Mouse (Mus musculus) liver, embryonic 13.5 days (tissue): ENCODE data around the gene Lrrc15. TPM values are rescaled to one million over a fixed set of nuclear protein-coding genes. Genes with fewer than 3 reads are reported as not detected.

Experiments used
- ATAC-seq: fragments of 200-750 bp; cut with Nextera tagmentation; 2 replicates; pipeline ENCODE4 v1.8.0; 2017; ENCODE audit warnings: low read depth, mild to moderate bottlenecking, moderate number of reproducible peaks, moderate library complexity
- DNase-seq: peaks from one replicate; pipeline ENCODE4 v3.0.0; 2022
- H3K27ac ChIP-seq: fragments of 300-500 bp; sonication (generic); 2 replicates; pipeline ENCODE4 v1.5.1; 2015; ENCODE audit warnings: moderate library complexity, mild to moderate bottlenecking, inconsistent platforms
- H3K27me3 ChIP-seq: fragments of 300-500 bp; sonication (generic); 2 replicates; pipeline ENCODE4 v1.6.1; 2015; ENCODE audit warnings: mild to moderate bottlenecking, inconsistent platforms
- H3K36me3 ChIP-seq: fragments of 300-500 bp; sonication (generic); 2 replicates; pipeline ENCODE4 v1.6.1; 2015; ENCODE audit warnings: mild to moderate bottlenecking, inconsistent platforms
- H3K4me1 ChIP-seq: fragments of 300-500 bp; sonication (generic); replicated peaks from 2 replicates; pipeline ENCODE4 v1.6.1; 2015; ENCODE audit warnings: inconsistent platforms
- H3K4me2 ChIP-seq: fragments of 300-500 bp; sonication (generic); 2 replicates; pipeline ENCODE4 v1.6.1; 2015; ENCODE audit warnings: inconsistent platforms, mild to moderate bottlenecking, moderate library complexity
- H3K4me3 ChIP-seq: fragments of 300-500 bp; sonication (generic); replicated peaks from 2 replicates; pipeline ENCODE4 v1.5.1; 2015; ENCODE audit warnings: mild to moderate bottlenecking, inconsistent platforms
- H3K9ac ChIP-seq: fragments of 300-500 bp; sonication (generic); 2 replicates; pipeline ENCODE4 v1.6.1; 2015; ENCODE audit warnings: mild to moderate bottlenecking, inconsistent platforms
- H3K9me3 ChIP-seq: fragments of 300-500 bp; sonication (generic); replicated peaks from 2 replicates; pipeline ENCODE4 v1.6.1; 2016; ENCODE audit warnings: inconsistent platforms
- WGBS: fragments of 180-500 bp; shearing (Covaris S2); methylation state at CpG from one replicate; pipeline ENCODE4 v1.1.7; 2015; ENCODE audit not compliant: insufficient replicate concordance; 5-methylcytosine and 5-hydroxymethylcytosine counted together
- polyA plus RNA-seq: library from polyadenylated mRNA; unstranded; fragments of >200 nt; fragmentation: Nextera tagmentation; extraction: Ambion mirVana; gene quantifications from 2 replicates; pipeline ENCODE4 v1.2.1, GENCODE M21; 2015

Lrrc15 gene
- polyA plus RNA-seq, 1 experiment from 2014 or later: not detected

DNA sequence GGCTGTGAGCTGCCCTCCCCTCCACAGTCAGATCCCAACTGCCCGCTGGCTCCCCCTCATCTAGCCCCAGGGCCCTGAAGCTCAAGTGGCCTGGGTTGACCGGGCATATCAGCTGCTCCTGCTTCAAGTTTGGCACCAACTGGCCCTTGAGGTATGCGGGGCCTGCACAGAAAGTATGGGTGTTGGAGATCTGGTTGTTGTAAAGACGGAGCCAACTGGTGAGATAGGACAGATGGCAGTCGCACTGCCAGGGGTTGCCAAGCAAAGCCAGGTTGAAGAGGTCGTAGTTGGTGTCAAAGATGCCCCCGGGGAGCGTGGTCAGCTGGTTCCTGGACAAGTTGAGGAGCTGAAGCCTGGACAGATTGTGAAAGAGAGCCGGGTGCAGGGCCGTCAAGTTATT is 23.6 kb downstream of the Lrrc15 start:
- DNase-seq: no peak
- Histone ChIP-seq H3K36me3 (0 out of 2 replicates have a peak, but pooled peaks cover 3% of the 10 kb centered on the region), H3K4me1 (peaks cover 19% of the 10 kb centered on the region), H3K4me3 (no peak overlapping the region), H3K27ac (no peak overlapping the region), H3K4me2 (no peak overlapping the region), H3K9me3 (no peaks in the 10 kb centered on the region), H3K9ac (no peak overlapping the region), H3K27me3 (no peaks in the 10 kb centered on the region)
- 70% methylated on average over 10 of the region's 10 CpGs for WGBS
- no peak for ATAC-seq

GRCm38 (mm10) chr16:30258441-30258840 is 24.6 kb downstream of the Lrrc15 start:
- no peak for DNase-seq
- H3K9ac ChIP-seq: no peak overlapping the region
- no peak for ATAC-seq

DNA sequence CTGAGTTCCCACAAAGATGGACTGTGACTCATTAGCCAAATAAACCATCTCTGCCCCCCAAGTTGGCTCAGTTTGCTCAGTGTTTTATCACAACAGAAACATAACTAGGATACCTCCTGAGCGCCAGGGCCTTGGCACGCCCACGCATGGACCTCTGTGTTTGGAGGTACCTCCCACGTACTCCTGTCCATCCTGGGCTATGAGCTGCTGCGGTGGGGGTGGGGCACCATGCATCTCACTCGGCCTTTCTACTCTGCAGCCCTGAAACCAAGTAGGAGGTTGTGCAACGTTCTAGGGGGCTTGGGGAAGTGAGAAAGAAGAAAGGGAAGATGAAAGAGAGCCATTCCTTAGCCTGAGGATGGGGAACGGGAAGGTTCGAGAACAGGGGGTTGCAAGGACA is 25.3 kb downstream of the Lrrc15 start:
- WGBS: 30% methylated on average over 9 of the region's 9 CpGs
- ATAC-seq (no peak), DNase-seq (no peak)
- 0 out of 2 replicates have a peak, but pooled peaks cover 3% of the 10 kb centered on the region for H3K36me3 ChIP-seq
- H3K4me2 ChIP-seq: no peak overlapping the region
- H3K27me3 ChIP-seq: no peaks in the 10 kb centered on the region
- no peak overlapping the region for H3K27ac ChIP-seq
- no peak overlapping the region for H3K4me3 ChIP-seq
- no peaks in the 10 kb centered on the region for H3K9me3 ChIP-seq
- peaks cover 22% of the 10 kb centered on the region for H3K4me1 ChIP-seq
- no peak overlapping the region for H3K9ac ChIP-seq

More at GRCm38 (mm10) chr16:30258441-30258840, 24.6 kb downstream of the Lrrc15 start:
- 66% methylated on average over 7 of the region's 7 CpGs for WGBS
- Histone ChIP-seq H3K4me2 (no peak overlapping the region), H3K36me3 (0 out of 2 replicates have a peak, but pooled peaks cover 3% of the 10 kb centered on the region), H3K4me3 (no peak overlapping the region), H3K27me3 (no peaks in the 10 kb centered on the region), H3K9me3 (no peaks in the 10 kb centered on the region), H3K4me1 (peaks cover 21% of the 10 kb centered on the region), H3K27ac (no peak overlapping the region)

DNA sequence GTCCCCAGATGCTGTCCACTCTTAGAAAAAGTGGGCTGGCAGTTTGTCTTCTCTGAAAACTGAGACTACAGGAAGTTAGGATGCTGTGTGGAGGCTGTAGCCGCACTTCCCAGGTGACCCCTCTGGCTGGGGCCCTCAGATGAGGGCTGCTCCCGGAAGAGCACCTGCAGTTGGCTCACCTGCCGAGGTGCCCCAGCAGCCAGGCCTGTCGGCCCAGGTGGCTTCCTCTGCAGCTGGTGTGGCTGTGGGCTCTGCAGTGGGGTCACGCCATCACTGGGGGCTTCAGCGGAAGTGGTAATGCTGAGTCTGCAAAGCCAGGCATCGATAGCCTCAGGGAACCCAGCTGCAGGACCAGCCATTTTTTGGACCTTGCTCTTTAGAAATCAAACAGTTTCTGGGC is 28.0 kb downstream of the Lrrc15 start:
- no peak for DNase-seq
- Histone ChIP-seq H3K4me2 (no peak overlapping the region), H3K9me3 (no peaks in the 10 kb centered on the region), H3K9ac (no peak overlapping the region), H3K27ac (no peak overlapping the region), H3K4me1 (peaks cover 28% of the 10 kb centered on the region), H3K27me3 (peaks cover 6% of the 10 kb centered on the region; the same call in 1 of the 2 replicates), H3K36me3 (0 out of 2 replicates have a peak, but pooled peaks cover 3% of the 10 kb centered on the region), H3K4me3 (no peak overlapping the region)
- no peak for ATAC-seq
- WGBS: 53% methylated on average over 7 of the region's 7 CpGs

GRCm38 (mm10) chr16:30253900-30254299 is 29.2 kb downstream of the Lrrc15 start:
- 63% methylated on average over 9 of the region's 9 CpGs for WGBS
- H3K4me2 ChIP-seq: no peak overlapping the region
- no peak for ATAC-seq
- H3K27me3 ChIP-seq: peaks cover 9% of the 10 kb centered on the region; the same call in 1 of the 2 replicates
- no peaks in the 10 kb centered on the region for H3K36me3 ChIP-seq
- H3K4me3 ChIP-seq: no peak overlapping the region
- DNase-seq: no peak
- peaks cover 33% of the 10 kb centered on the region for H3K4me1 ChIP-seq
- H3K9me3 ChIP-seq: no peaks in the 10 kb centered on the region
- H3K27ac ChIP-seq: no peak overlapping the region
- H3K9ac ChIP-seq: no peak overlapping the region

GRCm38 (mm10) chr16:30253374-30253773 is 29.7 kb downstream of the Lrrc15 start:
- Histone ChIP-seq H3K4me3 (no peak overlapping the region), H3K27ac (no peak overlapping the region), H3K27me3 (peaks cover 9% of the 10 kb centered on the region; the same call in 1 of the 2 replicates), H3K9ac (no peak overlapping the region), H3K4me2 (no peak overlapping the region), H3K4me1 (peaks cover 31% of the 10 kb centered on the region), H3K9me3 (no peaks in the 10 kb centered on the region), H3K36me3 (no peaks in the 10 kb centered on the region)
- WGBS: 64% methylated on average over 4 of the region's 4 CpGs
- DNase-seq: no peak
- ATAC-seq: no peak

DNA sequence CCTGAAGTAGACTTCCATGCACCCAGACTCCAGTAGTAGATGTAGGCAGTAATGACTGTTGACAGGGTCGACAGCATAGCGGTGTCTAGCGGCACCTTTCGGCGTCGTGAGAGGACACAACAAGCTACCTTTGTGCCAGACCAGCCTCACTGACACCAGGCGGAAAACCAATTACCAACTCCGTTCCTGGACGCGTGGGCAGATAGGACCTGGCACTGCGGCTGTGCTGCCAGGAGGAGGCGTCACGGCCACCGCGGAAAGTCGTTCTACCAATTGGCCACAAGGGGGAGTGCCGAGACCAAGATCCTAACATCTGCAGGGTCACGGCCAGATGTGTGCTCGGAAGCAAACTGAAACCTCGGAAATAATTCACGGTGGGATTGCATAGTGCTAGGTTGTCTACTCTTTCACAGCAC is 31.0 kb downstream of the Lrrc15 start:
- H3K9ac ChIP-seq: peak overlapping the region; percentile 8; the same call in 1 of the 2 replicates
- H3K36me3 ChIP-seq: no peaks in the 10 kb centered on the region
- ATAC-seq: peak; percentile 51; the same call in 1 of the 2 replicates
- H3K9me3 ChIP-seq: no peaks in the 10 kb centered on the region
- peak overlapping the region; percentile 30 for H3K4me3 ChIP-seq
- peak; percentile 66 for DNase-seq
- H3K4me2 ChIP-seq: peak overlapping the region; percentile 56
- 1% methylated on average over 21 of the region's 21 CpGs for WGBS
- H3K27ac ChIP-seq: no peak overlapping the region
- H3K27me3 ChIP-seq: peaks cover 9% of the 10 kb centered on the region; the same call in 1 of the 2 replicates
- H3K4me1 ChIP-seq: peaks cover 20% of the 10 kb centered on the region

DNA sequence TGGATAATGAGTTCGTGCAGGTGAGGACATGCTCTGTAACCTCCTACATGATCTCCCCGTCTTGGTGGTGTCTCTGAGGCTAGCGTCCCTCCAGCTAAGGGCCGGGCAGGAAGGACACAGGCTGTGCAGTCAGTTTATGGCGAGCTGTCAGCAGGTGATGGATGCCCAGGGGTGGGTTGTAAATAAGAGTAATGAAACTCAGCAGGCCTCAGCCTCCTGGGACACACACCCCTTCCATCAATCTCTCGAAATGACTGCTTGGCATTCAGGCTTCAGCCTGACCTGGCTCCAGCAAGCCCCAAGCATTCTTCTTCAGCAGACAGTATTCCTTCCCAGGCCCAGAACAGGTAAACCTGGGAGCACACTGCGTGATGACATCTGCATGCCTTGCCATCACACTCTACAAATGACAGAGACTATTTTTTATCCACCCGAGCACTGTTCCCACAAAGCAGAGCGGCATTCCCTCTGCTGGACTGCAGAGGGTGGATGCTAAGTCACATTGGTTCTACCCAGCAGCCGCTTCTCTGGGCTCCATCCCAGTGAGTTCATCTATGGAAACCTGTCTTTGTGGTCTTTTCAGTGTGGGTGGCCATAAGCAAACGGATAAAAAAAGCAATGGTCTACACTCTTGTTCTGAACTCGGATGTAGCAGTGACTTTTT is 38.9 kb downstream of the Lrrc15 start:
- Histone ChIP-seq H3K4me2 (no peak overlapping the region), H3K9me3 (no peaks in the 10 kb centered on the region), H3K36me3 (no peaks in the 10 kb centered on the region), H3K27me3 (peaks cover 7% of the 10 kb centered on the region; the same call in 1 of the 2 replicates), H3K4me3 (no peak overlapping the region), H3K27ac (no peak overlapping the region), H3K4me1 (peaks cover under 1% of the 10 kb centered on the region; the same call in 1 of the 2 replicates), H3K9ac (no peak overlapping the region)
- no peak for DNase-seq
- 64% methylated on average over 12 of the region's 12 CpGs for WGBS
- ATAC-seq: no peak

DNA sequence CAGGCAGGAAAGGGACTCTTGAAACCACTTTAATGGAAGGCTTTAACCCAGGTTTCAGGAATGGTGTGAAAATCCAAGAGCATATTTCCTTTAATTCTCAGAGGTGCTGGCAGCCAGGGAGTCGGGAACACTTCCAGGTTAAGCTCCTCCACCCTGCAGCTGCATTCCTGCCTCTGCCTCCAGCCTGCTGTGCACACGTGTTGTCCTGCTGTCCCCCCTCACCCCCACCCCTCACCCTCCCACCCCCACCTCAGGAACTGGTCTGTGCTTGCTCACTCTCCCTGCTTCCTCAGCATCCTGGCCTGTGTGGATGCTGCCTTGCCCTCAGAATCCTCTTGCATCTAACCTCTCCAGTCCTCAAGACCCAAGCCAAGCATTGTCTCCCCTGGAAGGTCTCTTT is 41.4 kb downstream of the Lrrc15 start:
- H3K36me3 ChIP-seq: no peaks in the 10 kb centered on the region
- H3K9ac ChIP-seq: no peak overlapping the region
- H3K4me1 ChIP-seq: no peaks in the 10 kb centered on the region
- 16% methylated on average over 2 of the region's 2 CpGs for WGBS
- H3K4me3 ChIP-seq: no peak overlapping the region
- no peak overlapping the region for H3K4me2 ChIP-seq
- ATAC-seq (no peak), DNase-seq (no peak)
- peaks cover 16% of the 10 kb centered on the region for H3K27me3 ChIP-seq
- no peak overlapping the region for H3K27ac ChIP-seq
- no peaks in the 10 kb centered on the region for H3K9me3 ChIP-seq

DNA sequence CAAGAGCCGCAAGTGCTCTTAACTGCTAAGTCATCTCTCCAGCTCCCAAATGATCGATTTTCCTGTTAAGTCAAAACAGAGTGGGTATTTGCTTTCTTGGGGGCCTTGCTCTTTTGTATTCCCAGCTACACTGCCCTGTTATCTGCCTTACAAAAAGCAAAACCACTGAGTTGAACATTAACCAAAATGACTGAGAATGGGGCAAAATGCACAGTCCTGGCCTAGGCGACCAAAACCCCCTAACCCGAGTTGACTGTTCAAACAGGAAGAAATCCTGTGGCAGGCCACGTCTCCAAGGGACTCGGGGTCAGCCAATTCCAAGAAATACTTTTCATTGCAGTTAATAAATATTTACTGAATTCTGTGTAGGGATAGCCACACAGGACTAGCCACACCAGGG is 44.3 kb downstream of the Lrrc15 start:
- Histone ChIP-seq H3K4me3 (no peak overlapping the region), H3K36me3 (no peaks in the 10 kb centered on the region), H3K9ac (no peak overlapping the region), H3K27ac (peak overlapping the region; percentile 55), H3K4me1 (peaks cover 17% of the 10 kb centered on the region), H3K4me2 (no peak overlapping the region), H3K9me3 (no peaks in the 10 kb centered on the region), H3K27me3 (peaks cover 41% of the 10 kb centered on the region)
- peak; percentile 60 for ATAC-seq
- WGBS: 43% methylated on average over 6 of the region's 6 CpGs
- DNase-seq: no peak

DNA sequence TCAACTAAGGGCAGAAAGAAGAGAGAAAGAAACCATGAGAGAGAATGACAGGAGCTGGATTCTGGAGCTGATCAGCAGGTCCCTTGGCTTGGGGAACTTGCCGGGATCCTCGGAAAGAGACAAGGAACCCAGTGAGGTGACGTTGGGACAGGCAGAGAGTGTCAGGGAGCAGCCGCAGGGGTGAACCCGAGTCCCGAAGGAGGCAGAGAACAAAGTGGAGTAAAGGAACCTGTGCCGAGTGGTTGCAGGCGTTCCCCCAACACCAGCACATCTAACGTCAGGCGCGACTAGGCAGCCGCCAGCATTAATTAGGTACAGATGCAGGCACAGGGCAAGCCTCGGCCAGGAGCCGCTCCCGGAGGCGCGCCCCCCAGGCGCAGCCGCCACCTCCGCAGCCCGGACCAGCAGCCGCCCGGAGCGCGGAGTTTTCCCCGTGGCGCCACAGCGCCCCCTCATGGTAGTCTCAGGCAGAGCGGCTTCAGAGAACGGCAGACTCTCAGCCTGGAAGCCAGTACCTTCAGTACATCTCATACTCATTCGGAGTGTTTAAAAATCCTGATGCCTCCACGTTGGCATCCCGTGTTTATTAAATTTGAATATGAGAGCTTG is 46.9 kb downstream of the Lrrc15 start:
- H3K4me3 ChIP-seq: peak overlapping the region; percentile 40
- no peak overlapping the region for H3K27ac ChIP-seq
- WGBS: 2% methylated on average over 32 of the region's 33 CpGs
- peaks cover 17% of the 10 kb centered on the region for H3K4me1 ChIP-seq
- no peaks in the 10 kb centered on the region for H3K36me3 ChIP-seq
- H3K9me3 ChIP-seq: no peaks in the 10 kb centered on the region
- H3K27me3 ChIP-seq: peaks cover 37% of the 10 kb centered on the region
- H3K4me2 ChIP-seq: peak overlapping the region; percentile 68
- H3K9ac ChIP-seq: peak overlapping the region; percentile 33; the same call in 1 of the 2 replicates
- ATAC-seq (peak; percentile 42; the same call in 1 of the 2 replicates), DNase-seq (peak; percentile 58)
